Comparison of ENCODE assay signal across 17 mouse cellular contexts in the genomic region with DNA sequence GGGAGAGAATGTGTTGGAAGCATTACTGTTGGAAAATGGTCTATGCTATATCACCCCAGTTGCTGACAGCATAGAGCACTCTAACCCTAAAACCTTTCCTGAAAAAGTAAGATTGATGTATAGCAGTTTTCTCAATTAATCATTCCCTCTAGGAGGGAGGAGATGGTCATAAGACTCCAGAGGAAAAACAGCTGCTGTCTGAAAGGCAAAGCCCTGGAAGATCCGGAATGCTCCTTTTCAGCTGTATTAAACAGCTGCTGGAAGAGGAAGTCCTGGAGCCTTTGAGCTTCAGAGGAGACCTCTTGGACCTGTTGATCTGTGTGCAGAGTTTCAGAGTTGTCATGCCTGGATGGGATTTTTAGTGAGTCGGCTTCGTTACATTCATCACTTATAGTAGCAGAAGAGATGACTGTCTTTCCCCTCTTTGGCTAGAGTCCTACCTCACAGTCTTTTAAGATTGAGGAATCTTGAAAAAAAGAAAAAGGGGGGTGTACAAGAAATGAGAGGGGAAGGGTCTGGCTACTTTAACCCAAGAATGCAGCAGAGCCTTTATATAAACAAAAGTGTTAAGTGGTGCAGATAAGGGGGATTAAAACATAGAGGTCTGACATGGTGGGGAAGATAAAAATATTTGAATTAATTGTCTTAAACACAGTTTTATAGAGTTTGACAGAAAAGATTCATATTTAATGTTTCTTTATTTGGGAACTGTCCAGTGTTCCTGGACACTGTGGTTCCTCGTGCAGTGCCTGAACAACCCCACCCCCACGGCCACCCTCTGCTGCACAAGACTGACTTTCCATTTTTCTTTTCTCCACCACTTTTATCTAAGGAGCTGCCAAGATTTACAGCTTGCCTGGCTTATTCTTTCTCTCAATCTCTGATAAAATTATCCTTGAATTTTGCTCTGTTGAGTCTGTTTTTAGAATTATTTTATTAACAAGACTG.
DNase-seq lines count a peak whose midpoint lies in the region; ATAC-seq and TF ChIP-seq lines count a peak whose summit lies in the region.
"Had no signal": no experiment of that assay in that cellular context is flagged by ENCODE, and none has a peak within 500 bp of the region (broad histone marks: within the 10 kb centered on the region; RNA-seq: fewer than 3 reads in every experiment).

No protein-coding gene starts in this region.

- no peaks in the 10 kb centered on the region for H3K4me1 ChIP-seq in heart, embryonic 11.5 days (ENCODE audit: control insufficient read depth, insufficient read depth, low read length)
- no peaks in the 10 kb centered on the region for H3K4me1 ChIP-seq in kidney, postnatal 0 days (replicated peaks; ENCODE audit: insufficient read depth, low read length)
- H3K4me1 ChIP-seq in kidney, adult 2 months (ENCODE audit: control insufficient read depth, insufficient read depth, low read length): no peaks in the 10 kb centered on the region
- H3K4me1 ChIP-seq: forebrain, embryonic 12.5 days; limb, embryonic 13.5 days; liver, embryonic 13.5 days; lung, embryonic 15.5 days; midbrain, embryonic 12.5 days had no signal

- TF ChIP-seq POLR2A in kidney, adult 2 months (IDR thresholded peaks at IDR 0.05; ENCODE audit: low read depth, low read length): no peak

- H3K4me3 ChIP-seq in heart, embryonic 11.5 days (ENCODE audit: low read depth, low read length): no peak overlapping the region
- H3K4me3 ChIP-seq in kidney, postnatal 0 days (replicated peaks; ENCODE audit: low read depth, low read length): no peak overlapping the region
- no peak overlapping the region for H3K4me3 ChIP-seq in kidney, adult 2 months (ENCODE audit: insufficient read depth, low read depth, low read length)
- H3K4me3 ChIP-seq: forebrain, embryonic 12.5 days; layer of hippocampus, adult 2 months; limb, embryonic 13.5 days; liver, embryonic 13.5 days; lung, embryonic 15.5 days; midbrain, embryonic 12.5 days had no signal

- no peak overlapping the region for H3K9ac ChIP-seq in heart, embryonic 11.5 days (ENCODE audit: low read depth, low read length)
- no peak overlapping the region for H3K9ac ChIP-seq in kidney, postnatal 0 days (ENCODE audit: low read depth, low read length)
- H3K9ac ChIP-seq: forebrain, embryonic 12.5 days; limb, embryonic 13.5 days; liver, embryonic 13.5 days; lung, embryonic 15.5 days; midbrain, embryonic 12.5 days had no signal

- ATAC-seq in heart, embryonic 11.5 days (replicated peaks; ENCODE audit: insufficient number of reproducible peaks, low FRiP score, low TSS enrichment): peak; percentile 26; the same call in 1 of the 2 replicates
- ATAC-seq in kidney, postnatal 0 days (replicated peaks; ENCODE audit: low FRiP score, low read depth): peak; percentile 84

- DNase-seq in heart, postnatal 14 days: no peak
- peak; percentile 90 for DNase-seq in kidney, postnatal 0 days (ENCODE audit: low spot score)
- no peak for DNase-seq in kidney, adult 2 months
- peak; percentile 37 for DNase-seq in brain, adult 2 months (ENCODE audit: low read depth, low spot score)
- DNase-seq in kidney, postnatal 4 days: peak; percentile 64 to 72
- DNase-seq in gastrocnemius, postnatal 4 days (ENCODE audit: low spot score in 2 of 2): no peak
- DNase-seq: cerebellum, adult 8-10 months; heart, adult 11 months; layer of hippocampus, postnatal 36 days; liver, embryonic 13.5 days; thymus, adult 2 months had no signal

- H3K36me3 ChIP-seq in heart, embryonic 11.5 days (ENCODE audit: control insufficient read depth, insufficient read depth, low read length): no peaks in the 10 kb centered on the region
- no peaks in the 10 kb centered on the region for H3K36me3 ChIP-seq in kidney, postnatal 0 days (ENCODE audit: insufficient read depth, low read length)
- H3K36me3 ChIP-seq in kidney, adult 2 months (ENCODE audit: control insufficient read depth, insufficient read depth, low read length): no peaks in the 10 kb centered on the region
- H3K36me3 ChIP-seq: forebrain, embryonic 12.5 days; limb, embryonic 13.5 days; liver, embryonic 13.5 days; lung, embryonic 15.5 days; midbrain, embryonic 12.5 days had no signal

- no peaks in the 10 kb centered on the region for H3K9me3 ChIP-seq in heart, embryonic 11.5 days (replicated peaks; ENCODE audit: control insufficient read depth, low read length)
- H3K9me3 ChIP-seq in kidney, postnatal 0 days (replicated peaks; ENCODE audit: low read length): no peaks in the 10 kb centered on the region
- H3K9me3 ChIP-seq: forebrain, embryonic 12.5 days; limb, embryonic 13.5 days; liver, embryonic 13.5 days; lung, embryonic 15.5 days; midbrain, embryonic 12.5 days had no signal

- H3K27me3 ChIP-seq in heart, embryonic 11.5 days (ENCODE audit: control insufficient read depth, insufficient read depth, low read length): no peaks in the 10 kb centered on the region
- H3K27me3 ChIP-seq in kidney, postnatal 0 days (ENCODE audit: insufficient read depth, low read length): no peaks in the 10 kb centered on the region
- H3K27me3 ChIP-seq in kidney, adult 2 months (replicated peaks; ENCODE audit: control insufficient read depth, insufficient read depth, low read length): no peaks in the 10 kb centered on the region
- H3K27me3 ChIP-seq: forebrain, embryonic 12.5 days; limb, embryonic 13.5 days; liver, embryonic 13.5 days; lung, embryonic 15.5 days; midbrain, embryonic 12.5 days had no signal

- H3K4me2 ChIP-seq in heart, embryonic 11.5 days: no peak overlapping the region
- H3K4me2 ChIP-seq in kidney, postnatal 0 days (ENCODE audit: low read length): no peak overlapping the region
- H3K4me2 ChIP-seq: forebrain, embryonic 12.5 days; limb, embryonic 13.5 days; liver, embryonic 13.5 days; lung, embryonic 15.5 days; midbrain, embryonic 12.5 days had no signal

- 39% methylated on average over 5 of the region's 5 CpGs for WGBS in heart, embryonic 11.5 days (ENCODE audit: insufficient replicate concordance)
- WGBS in kidney, postnatal 0 days: 22% methylated on average over 5 of the region's 5 CpGs
- 22% methylated on average over 5 of the region's 5 CpGs for WGBS in kidney, adult 2 months

- intact Hi-C loops in heart, postnatal 14 days (cut with DNase I): no loop called here

- TF ChIP-seq CTCF in kidney, postnatal 0 days (IDR thresholded peaks at IDR 0.05; ENCODE audit: low read depth): no peak
- TF ChIP-seq CTCF in kidney, adult 2 months (conservative IDR thresholded peaks at IDR 0.05; ENCODE audit: insufficient read depth, insufficient read length, low read depth, low read length): no peak

- no peak overlapping the region for H3K27ac ChIP-seq in heart, embryonic 11.5 days (ENCODE audit: low read depth, low read length)
- H3K27ac ChIP-seq in kidney, postnatal 0 days: no peak overlapping the region
- no peak overlapping the region for H3K27ac ChIP-seq in kidney, adult 2 months (ENCODE audit: insufficient read depth, low read depth, low read length)
- H3K27ac ChIP-seq: forebrain, embryonic 12.5 days; layer of hippocampus, adult 2 months; limb, embryonic 13.5 days; liver, embryonic 13.5 days; lung, embryonic 15.5 days; midbrain, embryonic 12.5 days had no signal

Comparison
In these comparisons a context has a peak if more than half of its experiments do, and no peak if none do; other contexts are left out.
1. DNase-seq: peak in kidney, postnatal 0 days (single experiment), brain, adult 2 months (single experiment) and kidney, postnatal 4 days (2 of 2); none in heart, postnatal 14 days (0 of 2), kidney, adult 2 months (single experiment) and gastrocnemius, postnatal 4 days (0 of 2).